Mouse (Mus musculus): ENCODE measurements around the gene Clcn2. TPM values are rescaled to one million over a fixed set of nuclear protein-coding genes. Genes with fewer than 3 reads are reported as not detected.

Gene Clcn2
- polyA plus RNA-seq, 1 experiment from 2014 or later, result 25.4 TPM

- no peak overlapping the region for H3K27ac ChIP-seq (ENCODE audit: low read length)
- no peak overlapping the region for H3K4me2 ChIP-seq (ENCODE audit: low read length)
- no peak overlapping the region for H3K9ac ChIP-seq (ENCODE audit: low read depth, low read length)
- 0 out of 2 replicates have a peak, but pooled peaks cover 3% of the 10 kb centered on the region for H3K36me3 ChIP-seq (ENCODE audit: control insufficient read depth, insufficient read depth, low read length)
- peaks cover 14% of the 10 kb centered on the region for H3K4me1 ChIP-seq (ENCODE audit: control insufficient read depth, insufficient read depth, low read length)
- ATAC-seq, result no peak
- H3K27me3 ChIP-seq (ENCODE audit: control insufficient read depth, insufficient read depth, low read depth, low read length), result peaks cover 13% of the 10 kb centered on the region
- WGBS, result 90% methylated on average over 7 of the region's 7 CpGs
- no peaks in the 10 kb centered on the region for H3K9me3 ChIP-seq (replicated peaks; ENCODE audit: control insufficient read depth, low read length, poor library complexity, severe bottlenecking)
- H3K4me3 ChIP-seq (ENCODE audit: low read depth, low read length), result no peak overlapping the region
Measured at GRCm38 (mm10) chr16:20736168-20736567, 18.6 kb upstream of the Clcn2 start.

DNA sequence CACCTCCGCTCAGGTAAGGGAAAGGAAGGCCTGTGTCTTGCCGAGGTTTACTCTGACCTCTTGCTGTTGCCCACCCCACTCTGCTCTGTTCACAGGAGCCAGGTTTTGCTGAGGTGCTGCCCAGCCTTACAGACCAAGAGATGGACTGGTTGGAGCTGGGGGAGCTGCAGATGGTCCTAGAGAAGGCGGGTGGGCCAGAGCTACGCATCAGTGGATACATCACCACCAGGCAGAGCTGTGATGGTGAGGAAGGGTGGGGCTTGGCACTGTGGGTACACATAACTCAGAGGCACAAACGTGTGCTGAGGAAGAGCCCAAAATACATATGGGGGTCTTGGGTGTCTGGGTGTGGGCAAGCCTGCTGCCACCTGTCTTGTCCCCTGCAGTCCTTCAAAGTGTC lies 18.1 kb upstream of the Clcn2 start:
- no peak overlapping the region for H3K9ac ChIP-seq (ENCODE audit: low read depth, low read length)
- 74% methylated on average over 5 of the region's 5 CpGs for WGBS
- H3K27ac ChIP-seq (ENCODE audit: low read length), result no peak overlapping the region
- no peaks in the 10 kb centered on the region for H3K9me3 ChIP-seq (replicated peaks; ENCODE audit: control insufficient read depth, low read length, poor library complexity, severe bottlenecking)
- H3K4me3 ChIP-seq (ENCODE audit: low read depth, low read length), result no peak overlapping the region
- peaks cover 14% of the 10 kb centered on the region for H3K4me1 ChIP-seq (ENCODE audit: control insufficient read depth, insufficient read depth, low read length)
- H3K27me3 ChIP-seq (ENCODE audit: control insufficient read depth, insufficient read depth, low read depth, low read length), result peaks cover 13% of the 10 kb centered on the region
- H3K4me2 ChIP-seq (ENCODE audit: low read length), result no peak overlapping the region
- no peak for ATAC-seq
- H3K36me3 ChIP-seq (ENCODE audit: control insufficient read depth, insufficient read depth, low read length), result 0 out of 2 replicates have a peak, but pooled peaks cover 3% of the 10 kb centered on the region

- 0 out of 2 replicates have a peak, but pooled peaks cover 3% of the 10 kb centered on the region for H3K36me3 ChIP-seq (ENCODE audit: control insufficient read depth, insufficient read depth, low read length)
- H3K4me2 ChIP-seq (ENCODE audit: low read length), result peak within 1 kb of the TSS; percentile 95
- H3K27me3 ChIP-seq (ENCODE audit: control insufficient read depth, insufficient read depth, low read depth, low read length), result peaks cover 13% of the 10 kb centered on the region
- 4% methylated on average over 43 of the region's 45 CpGs for WGBS
- ATAC-seq, result no peak
- H3K9ac ChIP-seq (ENCODE audit: low read depth, low read length), result peak within 1 kb of the TSS; percentile 92
- H3K4me1 ChIP-seq (ENCODE audit: control insufficient read depth, insufficient read depth, low read length), result peaks cover 14% of the 10 kb centered on the region
- H3K9me3 ChIP-seq (replicated peaks; ENCODE audit: control insufficient read depth, low read length, poor library complexity, severe bottlenecking), result no peaks in the 10 kb centered on the region
- peak within 1 kb of the TSS; percentile 73 for H3K27ac ChIP-seq (ENCODE audit: low read length)
- H3K4me3 ChIP-seq (ENCODE audit: low read depth, low read length), result peak within 1 kb of the TSS; percentile 86
Measured at GRCm38 (mm10) chr16:20733731-20734730, 16.5 kb upstream of the Clcn2 start, which contains the start of gene Thpo. Gene Thpo, minus strand, starts transcription at chr16:20734511.

DNA sequence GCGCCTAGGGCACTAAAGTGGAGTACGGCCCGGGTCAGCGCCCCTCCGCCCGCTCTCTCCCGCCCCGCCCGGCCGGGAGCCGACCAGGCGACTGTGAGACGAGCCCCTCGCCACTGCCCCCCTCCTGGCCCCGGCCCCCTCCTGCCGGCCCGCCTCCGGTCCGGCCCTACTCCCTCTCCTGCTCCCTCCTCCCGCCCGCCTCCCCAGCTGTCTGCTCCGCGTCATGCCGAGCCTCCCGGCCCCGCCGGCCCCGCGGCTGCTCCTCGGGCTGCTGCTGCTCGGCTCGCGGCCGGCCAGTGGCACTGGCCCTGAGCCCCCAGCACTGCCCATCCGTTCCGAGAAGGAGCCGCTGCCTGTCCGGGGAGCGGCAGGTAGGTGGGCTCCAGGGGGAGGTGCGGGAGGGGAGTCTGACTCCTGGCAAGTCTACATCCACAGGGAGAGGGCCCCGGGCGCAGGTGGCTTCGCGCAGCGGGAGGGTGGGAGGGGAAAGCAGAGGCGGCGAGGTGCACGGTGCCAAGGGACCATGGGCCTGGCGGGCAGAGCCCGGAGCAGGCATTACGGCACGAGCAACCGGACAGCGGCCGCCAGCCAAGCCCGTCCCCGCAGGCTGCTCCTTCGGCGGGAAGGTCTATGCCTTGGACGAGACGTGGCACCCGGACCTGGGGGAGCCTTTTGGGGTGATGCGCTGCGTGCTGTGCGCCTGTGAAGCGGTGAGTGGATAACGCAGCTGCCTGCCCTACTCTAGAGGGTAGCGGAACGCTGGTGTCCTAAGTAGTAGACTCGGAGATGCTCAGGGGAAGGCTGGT lies 15.6 kb upstream of the Clcn2 start, which contains the start of gene Chrd:
TSS of gene Chrd (plus strand) at position 203 of the 806 bp plus-strand sequence.
- ATAC-seq, result peak; percentile 71
- Histone ChIP-seq H3K4me2 (ENCODE audit: low read length) (peak within 1 kb of the TSS; percentile 95), H3K27ac (ENCODE audit: low read length) (peak within 1 kb of the TSS; percentile 73), H3K9ac (ENCODE audit: low read depth, low read length) (peak within 1 kb of the TSS; percentile 92), H3K36me3 (ENCODE audit: control insufficient read depth, insufficient read depth, low read length) (0 out of 2 replicates have a peak, but pooled peaks cover 3% of the 10 kb centered on the region), H3K4me1 (ENCODE audit: control insufficient read depth, insufficient read depth, low read length) (peaks cover 14% of the 10 kb centered on the region), H3K27me3 (ENCODE audit: control insufficient read depth, insufficient read depth, low read depth, low read length) (peaks cover 13% of the 10 kb centered on the region), H3K9me3 (replicated peaks; ENCODE audit: control insufficient read depth, low read length, poor library complexity, severe bottlenecking) (no peaks in the 10 kb centered on the region), H3K4me3 (ENCODE audit: low read depth, low read length) (peak within 1 kb of the TSS; percentile 86)
- under 1% methylated on average over 58 of the region's 70 CpGs for WGBS

DNA sequence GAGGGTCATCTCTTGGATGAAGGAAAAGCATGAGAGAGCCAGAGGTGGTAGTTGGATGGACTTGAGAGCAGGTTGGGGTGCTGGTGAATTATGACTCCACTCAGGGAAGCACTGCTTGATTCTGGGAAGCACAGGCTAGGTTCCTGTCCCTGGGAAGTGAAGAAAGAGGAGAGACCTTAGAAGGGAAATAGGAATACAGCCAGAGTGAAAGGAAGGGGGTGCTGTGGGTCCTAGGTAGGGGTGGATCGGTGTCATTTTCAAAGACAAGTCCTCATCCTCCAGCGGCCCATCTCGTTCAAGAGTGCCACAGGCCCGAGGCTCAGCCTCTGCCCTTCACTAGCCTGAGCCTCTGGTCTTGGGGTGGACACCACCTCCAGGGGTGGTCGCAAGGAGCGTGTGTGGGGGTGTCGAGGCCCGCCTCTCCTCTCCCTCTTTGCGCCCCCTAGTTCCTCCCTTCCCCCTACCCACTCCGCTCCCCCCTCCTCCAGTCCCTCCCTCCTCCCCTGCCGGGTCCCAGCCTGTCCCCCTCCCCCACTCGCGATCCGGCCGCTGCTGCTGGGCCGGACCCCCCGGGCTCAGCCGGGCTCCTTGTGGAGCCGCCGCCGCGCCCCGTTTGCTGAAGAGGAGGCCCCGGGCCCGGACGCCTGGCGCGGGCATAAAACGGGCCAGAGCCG lies 14.8 kb upstream of the Clcn2 start:
- 0% methylated on average over 27 of the region's 30 CpGs for WGBS
- Histone ChIP-seq H3K4me3 (ENCODE audit: low read depth, low read length) (peak overlapping the region; percentile 86), H3K9ac (ENCODE audit: low read depth, low read length) (peak overlapping the region; percentile 92)

GRCm38 (mm10) chr16:20731688-20732087 lies 14.1 kb upstream of the Clcn2 start:
- H3K27ac ChIP-seq (ENCODE audit: low read length), result no peak overlapping the region
- H3K36me3 ChIP-seq (ENCODE audit: control insufficient read depth, insufficient read depth, low read length), result no peaks in the 10 kb centered on the region
- peaks cover 14% of the 10 kb centered on the region for H3K4me1 ChIP-seq (ENCODE audit: control insufficient read depth, insufficient read depth, low read length)
- no peak overlapping the region for H3K4me3 ChIP-seq (ENCODE audit: low read depth, low read length)
- peaks cover 13% of the 10 kb centered on the region for H3K27me3 ChIP-seq (ENCODE audit: control insufficient read depth, insufficient read depth, low read depth, low read length)
- H3K9me3 ChIP-seq (replicated peaks; ENCODE audit: control insufficient read depth, low read length, poor library complexity, severe bottlenecking), result no peaks in the 10 kb centered on the region
- H3K4me2 ChIP-seq (ENCODE audit: low read length), result no peak overlapping the region
- no peak overlapping the region for H3K9ac ChIP-seq (ENCODE audit: low read depth, low read length)
- 71% methylated on average over 5 of the region's 5 CpGs for WGBS
- no peak for ATAC-seq

More for the DNA sequence above, 14.8 kb upstream of the Clcn2 start:
- peaks cover 13% of the 10 kb centered on the region for H3K27me3 ChIP-seq (ENCODE audit: control insufficient read depth, insufficient read depth, low read depth, low read length)
- H3K27ac ChIP-seq (ENCODE audit: low read length), result peak overlapping the region; percentile 73
- peak; percentile 59 for ATAC-seq
- H3K4me2 ChIP-seq (ENCODE audit: low read length), result peak overlapping the region; percentile 95
- H3K9me3 ChIP-seq (replicated peaks; ENCODE audit: control insufficient read depth, low read length, poor library complexity, severe bottlenecking), result no peaks in the 10 kb centered on the region
- peaks cover 14% of the 10 kb centered on the region for H3K4me1 ChIP-seq (ENCODE audit: control insufficient read depth, insufficient read depth, low read length)
- H3K36me3 ChIP-seq (ENCODE audit: control insufficient read depth, insufficient read depth, low read length), result 0 out of 2 replicates have a peak, but pooled peaks cover 3% of the 10 kb centered on the region

- Histone ChIP-seq H3K4me1 (ENCODE audit: control insufficient read depth, insufficient read depth, low read length) (peaks cover 14% of the 10 kb centered on the region), H3K27me3 (ENCODE audit: control insufficient read depth, insufficient read depth, low read depth, low read length) (peaks cover 11% of the 10 kb centered on the region), H3K27ac (ENCODE audit: low read length) (no peak overlapping the region), H3K9ac (ENCODE audit: low read depth, low read length) (no peak overlapping the region), H3K4me2 (ENCODE audit: low read length) (no peak overlapping the region), H3K9me3 (replicated peaks; ENCODE audit: control insufficient read depth, low read length, poor library complexity, severe bottlenecking) (no peaks in the 10 kb centered on the region), H3K4me3 (ENCODE audit: low read depth, low read length) (no peak overlapping the region), H3K36me3 (ENCODE audit: control insufficient read depth, insufficient read depth, low read length) (no peaks in the 10 kb centered on the region)
- no peak for ATAC-seq
- WGBS, result 39% methylated on average over 5 of the region's 5 CpGs
Measured at GRCm38 (mm10) chr16:20730293-20730711, 12.8 kb upstream of the Clcn2 start.

- Histone ChIP-seq H3K27me3 (ENCODE audit: control insufficient read depth, insufficient read depth, low read depth, low read length) (no peaks in the 10 kb centered on the region), H3K4me1 (ENCODE audit: control insufficient read depth, insufficient read depth, low read length) (no peaks in the 10 kb centered on the region), H3K4me3 (ENCODE audit: low read depth, low read length) (no peak overlapping the region), H3K36me3 (ENCODE audit: control insufficient read depth, insufficient read depth, low read length) (no peaks in the 10 kb centered on the region), H3K4me2 (ENCODE audit: low read length) (no peak overlapping the region), H3K27ac (ENCODE audit: low read length) (no peak overlapping the region), H3K9ac (ENCODE audit: low read depth, low read length) (no peak overlapping the region), H3K9me3 (replicated peaks; ENCODE audit: control insufficient read depth, low read length, poor library complexity, severe bottlenecking) (no peaks in the 10 kb centered on the region)
- ATAC-seq, result no peak
- 56% methylated on average over 1 of the region's 1 CpGs for WGBS
Measured at GRCm38 (mm10) chr16:20726384-20726783, 8.8 kb upstream of the Clcn2 start.
